Mouse (Mus musculus) heart, postnatal 36 days (tissue): ENCODE data around the gene E330014E10Rik. TPM values are rescaled to one million over a fixed set of nuclear protein-coding genes. Genes with fewer than 3 reads are reported as not detected.
"Not testable (repeated sequence)": the region's sequence is repeated elsewhere in the genome, so short reads cannot be mapped to it uniquely, and the experiment has no call there.

ENCODE experiments used
- DNase-seq, 2 experiments: peaks; one replicate each; pipeline ENCODE4 v3.0.0; 2021 to 2022
- intact Hi-C: fragments of 180-260 bp; cut with DNase I; formaldehyde crosslinking; loops from one replicate; pipeline ENCODE4 v1.15.1; 2025
- total RNA-seq, 2 experiments: library from RNA; stranded (reverse); gene quantifications; 2 replicates each; pipeline ENCODE4 v1.2.3; 2021

The E330014E10Rik gene
- total RNA-seq: not detected

DNA sequence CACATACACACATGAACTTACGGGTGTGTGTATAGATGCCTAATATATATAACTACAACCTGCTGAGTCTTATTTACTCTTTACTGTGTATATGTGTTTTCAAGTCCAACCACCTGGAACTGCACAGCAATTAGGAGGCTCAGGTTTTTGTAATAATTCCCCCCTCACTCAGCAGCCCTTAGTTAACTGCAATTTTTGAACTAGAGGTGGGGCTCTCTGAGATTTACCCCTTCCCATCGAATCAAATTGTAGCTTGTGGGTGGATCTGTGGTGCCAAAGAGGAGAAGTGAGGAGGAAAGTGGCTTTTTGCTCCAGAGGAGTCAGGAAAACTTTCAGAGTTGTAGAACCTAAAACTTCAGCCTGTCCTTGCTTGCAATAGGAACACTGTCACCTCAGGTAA, at the start of gene E330014E10Rik:
Gene E330014E10Rik, plus strand, starts transcription at position 301 of the 400 bp plus-strand sequence.
- intact Hi-C loops, DNase-seq: not testable (repeated sequence)

GRCm38 (mm10) chr5:95736073-95736472, 39.7 kb upstream of the E330014E10Rik start, which contains the start of gene Gm7978:
Gene Gm7978, minus strand, starts transcription at chr5:95736173.
- intact Hi-C loops, DNase-seq: not testable (repeated sequence)

GRCm38 (mm10) chr5:95741714-95742113, 34.1 kb upstream of the E330014E10Rik start, which contains the start of gene Gm7982:
Gene Gm7982, plus strand, starts transcription at chr5:95742014.
- DNase-seq, intact Hi-C loops: not testable (repeated sequence)

DNA sequence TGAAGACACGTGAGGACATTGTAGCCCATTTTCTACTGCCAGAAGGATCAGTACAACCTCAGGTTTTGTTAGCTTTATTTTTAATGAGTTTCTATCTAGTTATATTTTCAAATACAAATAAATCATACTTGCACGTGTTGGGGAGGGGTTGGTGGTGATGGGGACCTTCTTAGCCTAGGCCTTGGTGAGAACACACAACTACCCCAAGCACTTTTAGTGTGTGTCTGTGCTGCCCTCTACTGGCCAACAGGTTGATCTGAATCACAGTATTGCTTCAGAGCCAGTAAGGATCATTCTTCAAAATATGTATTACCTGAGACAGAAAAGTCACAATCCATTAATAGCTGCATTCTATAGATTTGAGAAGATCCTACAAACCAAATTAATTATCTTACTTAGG, 35.1 kb downstream of the E330014E10Rik start:
- intact Hi-C loops, DNase-seq: not testable (repeated sequence)

GRCm38 (mm10) chr5:95836580-95836979, 60.8 kb downstream of the E330014E10Rik start:
- intact Hi-C loops: no loop called here
- no peak for DNase-seq

DNA sequence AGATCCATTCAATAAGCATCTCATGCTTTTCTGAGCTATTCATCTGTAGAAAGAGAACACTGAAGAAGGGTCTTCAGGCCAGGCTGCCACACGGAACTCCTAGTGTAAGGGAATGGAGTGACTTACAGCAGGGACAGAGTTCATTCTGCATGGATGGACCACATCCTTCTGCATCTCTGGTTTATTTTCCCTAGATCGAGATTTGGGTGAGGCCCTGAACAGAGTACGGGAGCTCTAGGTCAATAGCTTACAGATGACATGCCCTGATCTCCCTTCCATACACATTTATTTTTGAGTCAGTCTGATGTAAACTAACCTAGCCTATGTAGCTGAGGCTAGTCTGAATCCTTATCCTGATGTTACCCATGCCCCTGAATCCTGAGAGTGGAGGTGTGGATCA, 78.2 kb downstream of the E330014E10Rik start:
- intact Hi-C loops: no loop called here

More for the DNA sequence above, 78.2 kb downstream of the E330014E10Rik start:
- DNase-seq: no peak

Other genes starting within 250 kb of the E330014E10Rik start
- not detected for gene Gm7971, start 181.1 kb upstream of the E330014E10Rik start, total RNA-seq
- gene Gm7978, start 39.8 kb upstream of the E330014E10Rik start, total RNA-seq: not detected
- gene Gm7982, start 34.0 kb upstream of the E330014E10Rik start, total RNA-seq: not detected
- 1 to 10 TPM; 1.1 to 1.8 TPM for gene Cxcl13, start 181.0 kb downstream of the E330014E10Rik start, total RNA-seq